Mouse (Mus musculus) olfactory bulb, adult 2 months (tissue): ENCODE measurements around the gene Cfap221.

Experiments used
- CTCF ChIP-seq: fragments of 200-500 bp; IDR thresholded peaks from 2 replicates; pipeline ENCODE4 v1.5.1; 2012; ENCODE audit warnings: low read depth, mild to moderate bottlenecking, low read length, moderate library complexity; ENCODE audit not compliant: insufficient read depth
- POLR2A ChIP-seq: fragments of 200-500 bp; IDR thresholded peaks from 2 replicates; pipeline ENCODE4 v1.6.1; 2012; ENCODE audit warnings: mild to moderate bottlenecking, low read depth, low read length, moderate library complexity; ENCODE audit not compliant: insufficient read depth

GRCm38 (mm10) chr1:119986555-119986954 lies 10.5 kb downstream of the Cfap221 start:
- no peak for TF ChIP-seq POLR2A
- TF ChIP-seq CTCF: no peak
